Mouse (Mus musculus): ENCODE results near the gene Ccdc107.
"Not testable (repeated sequence)": the region's sequence is repeated elsewhere in the genome, so short reads cannot be mapped to it uniquely, and the experiment has no call there.

The Ccdc107 gene

DNA sequence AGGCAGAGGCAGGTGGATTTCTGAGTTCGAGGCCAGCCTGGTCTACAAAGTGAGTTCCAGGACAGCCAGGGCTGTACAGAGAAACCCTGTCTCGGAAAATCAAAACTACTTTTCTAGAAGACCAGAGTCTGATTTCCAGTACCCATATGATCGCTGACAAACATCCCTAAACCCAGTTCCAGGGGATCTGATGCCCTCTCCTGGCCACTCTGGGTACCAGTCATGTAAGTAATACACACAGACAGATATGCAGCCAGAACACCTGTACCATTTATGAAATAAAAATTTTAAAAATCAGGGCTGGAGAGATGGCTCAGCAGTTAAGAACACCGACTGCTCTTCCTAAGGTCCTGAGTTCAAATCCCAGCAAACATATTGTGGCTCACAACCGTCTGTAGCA is 7.0 kb upstream of the Ccdc107 start:
- not testable (repeated sequence) for DNase-seq

DNA sequence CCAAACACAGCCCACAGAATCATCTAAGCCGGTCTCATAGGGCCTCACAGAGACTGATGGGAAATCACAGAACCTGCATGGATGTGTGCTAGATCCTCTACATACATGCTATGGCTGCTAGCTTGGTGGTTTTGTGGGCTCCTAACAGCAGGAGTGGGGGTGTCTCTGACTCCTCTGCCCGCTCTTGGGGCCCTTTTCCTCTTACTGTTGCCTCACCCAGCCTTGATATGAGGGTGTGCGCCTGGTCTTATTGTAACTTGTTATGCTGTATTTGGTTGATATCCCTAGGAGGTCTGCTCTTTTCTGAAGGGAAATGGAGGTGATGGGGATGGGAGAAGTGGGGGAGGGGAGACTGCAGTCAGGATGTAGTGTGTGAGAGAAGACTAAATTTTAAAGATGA is 3.1 kb upstream of the Ccdc107 start:
- no peak for DNase-seq

DNA sequence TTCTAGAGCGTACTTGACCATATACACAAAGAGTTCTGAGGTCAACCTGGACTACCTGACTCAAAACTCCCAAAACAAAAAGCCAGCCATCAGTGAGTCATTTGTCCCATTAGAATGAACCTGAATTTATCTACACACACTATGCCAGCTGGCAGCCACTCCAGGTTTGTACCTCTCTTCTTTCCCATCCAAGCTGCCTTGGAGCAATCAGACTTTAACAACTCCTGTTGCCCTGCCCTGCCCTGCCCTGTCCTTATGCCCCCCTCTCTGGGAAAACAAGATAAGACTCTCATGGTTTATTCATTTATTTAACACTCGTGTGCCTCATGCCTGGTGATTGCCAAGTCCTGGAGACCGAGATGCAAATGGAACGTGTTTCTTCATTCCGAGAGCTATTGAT is 1.9 kb upstream of the Ccdc107 start:
- no peak for DNase-seq

DNA sequence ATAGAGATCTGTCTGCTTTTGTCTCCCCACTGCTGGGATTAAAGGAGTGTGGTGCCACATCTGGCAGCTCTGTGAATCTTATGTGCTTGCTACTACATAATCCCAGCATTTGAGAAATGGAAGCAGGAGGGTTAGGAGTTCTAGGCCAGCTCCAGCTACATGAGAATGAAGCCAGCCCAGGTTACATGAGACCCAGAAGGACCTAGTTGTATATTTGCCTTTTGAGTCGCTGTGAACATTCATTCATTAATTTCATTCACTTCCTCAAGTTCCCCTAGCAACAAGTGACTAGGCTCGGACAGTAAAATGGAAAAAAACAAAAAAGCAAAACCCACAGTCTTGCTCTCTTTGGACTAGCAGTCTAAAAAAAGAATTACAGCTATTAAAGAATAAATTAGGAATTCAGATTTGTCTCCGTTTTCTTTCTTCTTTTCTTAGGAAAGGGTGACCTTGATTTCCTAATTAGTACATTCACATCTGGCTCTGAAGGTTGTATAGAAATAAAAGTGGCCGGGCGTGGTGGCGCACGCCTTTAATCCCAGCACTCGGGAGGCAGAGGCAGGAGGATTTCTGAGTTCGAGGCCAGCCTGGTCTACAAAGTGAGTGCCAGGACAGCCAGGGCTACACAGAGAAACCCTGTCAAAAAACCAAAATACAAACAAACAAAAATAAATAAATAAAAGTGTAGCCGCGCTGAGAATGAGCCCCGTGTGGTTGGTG is 439 bp upstream of the Ccdc107 start:
- DNase-seq = no peak

GRCm38 (mm10) chr4:43493186-43493845 is 616 bp downstream of the Ccdc107 start:
- DNase-seq = peak; percentile 98

DNA sequence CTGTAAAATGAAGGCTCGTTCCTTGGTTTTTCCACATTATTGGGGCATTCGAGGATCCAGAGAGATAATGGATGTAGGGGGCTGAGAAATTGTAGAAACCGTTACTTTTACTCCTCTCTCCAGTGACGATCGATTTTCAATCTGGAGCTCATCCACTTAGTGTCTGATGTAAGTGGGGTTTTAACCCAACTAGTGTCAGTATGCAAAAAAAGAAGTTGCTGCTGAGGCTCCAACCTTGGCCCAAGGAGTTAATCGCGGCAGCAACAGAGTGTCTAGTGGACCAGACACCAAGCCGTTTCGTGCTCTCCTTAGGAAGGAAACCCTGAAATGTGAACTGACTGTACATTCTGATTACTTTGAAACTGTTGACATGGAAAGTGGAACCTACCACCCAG is 1.1 kb downstream of the Ccdc107 start:
- no peak for DNase-seq

DNA sequence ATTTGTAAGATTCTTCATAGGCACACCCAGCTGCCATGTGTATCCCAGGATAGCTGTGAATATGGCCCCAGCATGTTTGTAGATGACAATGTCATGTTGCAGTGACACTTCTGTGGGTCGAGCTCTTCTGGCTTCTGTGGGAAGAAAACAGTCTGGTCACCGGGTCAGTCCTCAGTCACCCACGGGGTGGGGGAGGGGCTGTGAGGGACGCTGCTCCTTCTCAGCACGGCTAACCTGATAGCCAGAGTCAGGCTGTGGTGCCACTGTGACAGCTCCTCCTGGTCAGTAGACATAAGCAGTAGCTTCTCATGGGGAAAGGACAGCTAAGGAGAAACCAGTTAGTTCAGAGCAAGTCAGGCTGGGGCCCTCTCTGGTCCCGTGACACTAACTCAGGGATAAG is 3.9 kb downstream of the Ccdc107 start:
- DNase-seq = no peak

GRCm38 (mm10) chr4:43497405-43497804 is 4.7 kb downstream of the Ccdc107 start:
- DNase-seq = no peak

DNA sequence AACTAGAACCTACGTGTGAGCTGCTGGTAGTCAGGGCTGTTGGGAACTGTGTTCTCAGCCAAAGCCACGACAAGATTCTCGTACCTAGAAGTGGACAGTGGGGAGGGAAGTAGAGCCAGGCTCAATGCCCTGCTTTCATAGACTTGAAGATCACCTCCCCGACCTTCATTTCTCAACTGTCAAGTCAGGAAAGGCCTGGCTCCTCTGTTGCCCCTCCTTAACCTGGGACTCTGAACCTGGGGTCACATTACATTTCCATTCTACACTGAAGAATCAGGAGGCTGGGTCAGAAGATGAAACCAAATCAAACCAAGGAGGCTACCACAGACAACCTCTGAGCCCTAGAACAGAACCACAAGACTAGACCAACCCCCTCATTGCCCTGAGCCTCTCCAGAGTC is 5.2 kb downstream of the Ccdc107 start:
- DNase-seq = no peak

DNA sequence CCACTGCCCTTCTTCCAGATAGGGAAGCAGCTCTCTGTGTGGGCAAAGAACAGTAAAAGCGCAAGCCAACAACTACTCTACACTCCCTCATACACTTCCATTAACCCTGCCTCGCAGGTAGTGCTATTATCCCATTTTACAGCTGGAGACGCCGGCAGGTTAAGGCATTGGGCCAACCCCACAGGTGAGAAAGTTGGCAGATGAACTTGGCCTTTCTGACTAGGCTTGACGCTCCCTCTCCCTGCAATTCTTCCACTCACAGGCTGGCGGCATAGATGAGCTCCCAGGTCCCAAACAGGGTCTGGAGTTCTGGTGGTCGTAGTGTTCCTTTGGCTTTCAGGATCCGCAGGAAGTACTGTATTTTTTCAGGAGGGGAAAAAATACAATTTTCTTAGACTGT is 6.3 kb downstream of the Ccdc107 start:
- DNase-seq = peak in 1 of 2 experiments; percentile 52

DNA sequence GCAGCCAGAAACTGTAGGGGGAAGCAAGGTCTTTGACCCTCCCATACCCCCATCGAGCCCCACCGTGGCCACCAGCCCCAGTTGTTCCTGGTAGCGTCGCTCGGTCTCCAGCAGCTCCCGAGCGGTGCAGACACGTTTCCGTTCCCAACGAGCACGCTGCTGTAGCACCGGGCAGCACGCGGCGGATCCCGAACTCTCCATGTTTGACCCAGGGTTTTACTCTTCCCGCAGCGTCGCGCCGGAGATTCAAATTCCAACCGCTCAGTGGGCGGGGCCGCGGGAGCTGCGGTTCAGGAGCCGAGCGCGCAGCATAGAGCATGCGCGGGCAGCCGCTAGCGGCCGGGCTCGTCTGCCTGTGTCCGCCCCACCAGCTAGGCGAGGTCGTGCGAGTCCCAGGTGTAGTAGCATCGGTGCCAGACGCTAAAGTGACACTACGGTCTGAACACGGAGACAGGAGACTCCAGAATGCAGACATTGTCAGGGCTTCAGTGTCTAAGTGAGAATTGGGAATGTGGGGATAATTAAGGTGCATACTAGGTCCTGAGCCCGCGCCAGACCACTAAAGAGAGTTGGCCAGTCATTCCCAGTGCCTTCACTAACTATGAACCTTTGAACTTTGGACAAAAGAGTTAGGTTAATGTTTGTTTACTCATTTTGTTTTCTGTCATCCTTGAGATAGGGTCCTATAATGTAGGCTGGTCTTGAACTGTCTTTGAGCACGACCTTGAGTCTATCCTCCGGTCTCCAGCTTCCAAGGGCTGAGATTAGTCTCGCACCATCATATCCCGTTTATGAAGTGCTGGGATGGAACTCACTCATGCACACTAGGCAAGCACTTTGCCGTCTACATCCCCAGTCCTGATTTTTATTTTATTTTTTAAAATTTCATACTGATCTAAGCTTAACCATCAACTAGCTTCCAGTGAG is 7.0 kb downstream of the Ccdc107 start, which contains the start of gene Arhgef39:
TSS of gene Arhgef39 (minus strand) at position 289 of the 927 bp plus-strand sequence.
- DNase-seq = peak; percentile 84 to 91

DNA sequence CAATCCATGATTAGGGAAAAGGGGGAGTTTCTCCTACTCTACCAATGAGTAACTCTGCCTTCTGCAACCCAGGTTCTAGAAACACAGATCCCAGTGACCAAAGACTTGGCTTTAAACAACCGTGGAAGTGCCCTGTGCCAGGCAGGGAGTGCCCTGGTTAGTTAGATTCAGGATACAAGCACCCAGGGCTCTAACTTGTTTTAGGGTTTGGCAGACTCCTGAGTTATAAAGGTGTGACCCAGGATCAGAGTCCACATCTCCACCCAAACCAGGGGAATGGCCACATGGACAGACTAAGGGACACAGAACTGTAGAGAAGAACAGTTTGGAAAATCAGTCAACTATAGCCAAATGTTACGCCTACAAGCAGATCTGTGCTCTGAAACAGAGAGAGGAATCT is 10.3 kb downstream of the Ccdc107 start:
- no peak for DNase-seq

DNA sequence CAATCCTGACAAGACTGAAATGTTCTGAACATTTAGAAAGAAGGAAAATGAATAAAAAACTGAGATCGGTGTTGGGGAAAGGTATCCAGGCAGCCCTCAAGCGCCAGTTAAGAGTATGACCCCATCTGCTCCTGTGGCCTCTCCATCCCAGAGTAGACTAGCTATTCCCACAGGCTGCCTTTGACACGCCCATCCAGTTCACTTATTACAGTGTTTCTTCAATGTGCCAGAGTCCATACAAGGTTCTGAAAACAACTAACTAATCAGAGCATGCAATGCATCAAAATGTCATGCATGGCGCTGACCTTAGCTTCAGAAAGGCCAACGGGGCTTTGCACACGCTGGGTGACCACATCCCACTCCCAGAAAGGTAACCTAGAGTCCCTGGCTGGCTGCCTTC is 10.8 kb downstream of the Ccdc107 start:
- DNase-seq = no peak

- DNase-seq = no peak
Measured at GRCm38 (mm10) chr4:43504269-43504668, 11.6 kb downstream of the Ccdc107 start.

- no peak for DNase-seq
Measured at GRCm38 (mm10) chr4:43506074-43506473, 13.4 kb downstream of the Ccdc107 start.

GRCm38 (mm10) chr4:43506536-43507185 is 14.0 kb downstream of the Ccdc107 start, which contains the start of gene Car9:
Gene Car9, plus strand, starts transcription at chr4:43506966.
- peak; percentile 92 to 93 for DNase-seq

DNA sequence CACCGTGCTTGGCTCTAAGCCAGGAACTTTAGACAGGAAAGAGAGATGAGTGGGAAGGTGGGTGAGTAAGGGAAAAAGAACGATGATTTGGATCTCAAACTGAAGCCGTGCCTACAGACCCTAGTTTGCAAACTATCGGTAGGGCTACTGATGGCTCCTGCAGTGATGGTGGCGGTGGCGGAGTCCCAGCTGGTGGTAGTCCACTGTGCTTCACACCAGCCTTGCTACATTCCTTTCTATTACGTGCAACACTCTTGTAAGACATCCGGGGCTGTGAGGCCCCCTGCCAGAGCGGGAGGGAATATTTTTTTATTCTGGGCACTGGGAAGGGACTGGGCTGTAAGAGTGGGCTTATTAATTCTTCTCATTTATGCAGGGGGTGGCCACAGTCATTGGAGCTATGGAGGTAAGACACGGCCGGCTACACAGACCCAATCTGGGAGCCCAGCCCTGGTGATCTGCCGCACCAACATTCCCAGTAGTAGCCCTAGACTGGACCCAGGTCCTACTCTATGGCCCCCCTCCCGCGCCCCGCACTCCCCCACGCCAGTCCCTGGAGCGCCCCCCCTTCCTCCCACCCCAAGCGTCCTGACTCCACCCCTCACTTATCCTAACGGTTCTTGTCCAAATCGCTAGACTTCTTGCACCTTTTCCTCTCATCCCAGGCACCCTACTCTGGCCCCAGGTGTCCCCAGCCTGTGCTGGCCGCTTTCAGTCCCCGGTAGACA is 15.4 kb downstream of the Ccdc107 start:
- DNase-seq = peak; percentile 54 to 55

GRCm38 (mm10) chr4:43508666-43508997 is 15.9 kb downstream of the Ccdc107 start:
- DNase-seq = peak; percentile 44 to 48

DNA sequence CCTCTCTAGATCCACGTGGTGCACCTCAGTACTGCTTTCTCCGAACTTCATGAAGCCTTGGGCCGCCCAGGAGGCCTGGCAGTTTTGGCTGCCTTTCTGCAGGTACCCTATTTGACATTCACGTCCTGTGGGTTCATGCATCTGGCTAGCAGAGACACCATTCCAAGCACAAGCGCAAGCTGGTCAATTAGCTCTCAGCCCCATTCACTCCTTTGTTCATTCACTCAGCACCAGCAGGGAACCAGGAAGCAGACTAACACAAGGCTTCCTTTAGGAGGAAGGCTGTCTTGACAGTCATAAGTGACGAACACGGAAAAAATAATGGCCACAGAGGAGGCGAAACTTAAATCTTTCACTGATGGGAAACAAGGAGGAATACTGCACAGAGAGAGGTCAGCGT is 16.4 kb downstream of the Ccdc107 start:
- DNase-seq = no peak

DNA sequence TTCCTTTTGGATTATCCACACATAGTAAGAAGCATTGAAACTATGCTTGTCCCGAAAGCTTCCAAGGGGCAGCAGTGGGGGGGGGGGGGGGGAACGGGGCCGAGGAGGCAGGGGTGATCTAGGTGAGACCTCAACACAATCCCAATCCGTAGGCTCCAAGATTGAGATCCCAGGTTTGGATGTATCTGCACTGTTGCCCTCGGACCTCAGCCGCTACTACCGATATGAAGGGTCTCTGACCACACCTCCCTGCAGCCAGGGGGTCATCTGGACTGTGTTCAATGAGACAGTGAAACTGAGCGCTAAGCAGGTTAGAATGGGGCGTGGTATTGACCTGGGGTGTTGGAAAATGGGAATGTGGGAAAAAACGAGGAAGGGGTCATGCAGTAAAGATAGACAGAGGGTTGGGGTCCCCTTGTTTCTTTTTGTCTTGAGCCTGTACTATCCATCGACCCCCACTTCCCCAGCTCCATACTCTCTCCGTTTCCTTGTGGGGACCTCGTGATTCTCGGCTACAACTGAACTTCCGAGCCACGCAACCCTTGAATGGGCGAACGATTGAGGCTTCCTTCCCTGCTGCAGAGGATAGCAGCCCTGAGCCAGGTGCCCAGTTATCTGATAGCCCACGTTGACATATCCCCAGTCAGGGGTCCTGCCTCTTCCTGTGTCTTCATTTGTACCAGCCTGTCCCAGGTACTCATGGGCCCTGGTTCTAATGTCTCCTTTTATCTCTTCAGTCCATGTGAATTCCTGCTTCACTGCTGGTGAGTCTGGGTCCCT is 19.2 kb downstream of the Ccdc107 start:
- no peak for DNase-seq

GRCm38 (mm10) chr4:43512653-43513052 is 20.0 kb downstream of the Ccdc107 start:
- no peak for DNase-seq

Data from cerebellum, postnatal 25 days (tissue).